Mouse (Mus musculus) forebrain, postnatal 0 days (tissue): Measurements from ENCODE around the gene Dyrk1a. TPM values are rescaled to one million over a fixed set of nuclear protein-coding genes. Genes with fewer than 3 reads are reported as not detected.

Source experiments
- ATAC-seq: fragments of 200-750 bp; cut with Nextera tagmentation; 2 replicates; pipeline ENCODE4 v1.8.0; 2017; ENCODE audit warnings: mild to moderate bottlenecking, moderate library complexity
- DNase-seq: peaks from one replicate; pipeline ENCODE4 v3.0.0-alpha.2; 2015
- H3K27ac ChIP-seq: fragments of 300-500 bp; sonication (generic); 2 replicates; pipeline ENCODE4 v1.5.1; 2014; ENCODE audit warnings: low read depth, mild to moderate bottlenecking, antibody characterized with exemption, low read length, moderate library complexity, mixed read lengths
- H3K27me3 ChIP-seq: fragments of 300-500 bp; sonication (generic); 2 replicates; pipeline ENCODE4 v1.6.1; 2014; ENCODE audit warnings: mild to moderate bottlenecking, low read length, mixed read lengths; ENCODE audit not compliant: insufficient read depth
- H3K36me3 ChIP-seq: fragments of 300-500 bp; sonication (generic); 2 replicates; pipeline ENCODE4 v1.6.1; 2014; ENCODE audit warnings: mild to moderate bottlenecking, moderate library complexity; ENCODE audit not compliant: insufficient read depth
- H3K4me1 ChIP-seq: fragments of 300-500 bp; sonication (generic); 2 replicates; pipeline ENCODE4 v1.6.1; 2014; ENCODE audit warnings: antibody characterized with exemption; ENCODE audit not compliant: insufficient read depth
- H3K4me2 ChIP-seq: fragments of 300-500 bp; sonication (generic); 2 replicates; pipeline ENCODE4 v1.6.1; 2014; ENCODE audit warnings: low read depth, mild to moderate bottlenecking, moderate library complexity
- H3K4me3 ChIP-seq: fragments of 300-500 bp; sonication (generic); 2 replicates; pipeline ENCODE4 v1.5.1; 2014; ENCODE audit warnings: low read depth, low read length, mixed read lengths
- H3K9ac ChIP-seq: fragments of 300-500 bp; sonication (generic); 2 replicates; pipeline ENCODE4 v1.6.1; 2014; ENCODE audit warnings: mild to moderate bottlenecking
- H3K9me3 ChIP-seq: fragments of 300-500 bp; sonication (generic); 2 replicates; pipeline ENCODE4 v1.6.1; 2016; ENCODE audit warnings: low read length
- CTCF ChIP-seq: sonication (generic); IDR thresholded peaks from 2 replicates; pipeline ENCODE4 v1.5.1; 2016; ENCODE audit warnings: antibody characterized with exemption, control low read depth, low read depth
- WGBS: fragments of 180-500 bp; shearing (Covaris S2); extraction: QIAGEN DNeasy Blood & Tissue Kit; methylation state at CpG from one replicate; pipeline ENCODE4 v1.1.7; 2014; 5-methylcytosine and 5-hydroxymethylcytosine counted together
- polyA plus RNA-seq: library from polyadenylated mRNA; unstranded; fragments of >200 nt; fragmentation: Nextera tagmentation; extraction: Ambion mirVana; gene quantifications from 2 replicates; pipeline ENCODE4 v1.2.1, GENCODE M21; 2015
- total RNA-seq: library from RNA; depleted of rRNA; stranded (reverse); fragments of >200 nt; gene quantifications from 2 replicates; pipeline ENCODE4 v1.2.3, GENCODE M21; 2014; rRNA removed

Dyrk1a gene
- 68.8 and 101 TPM in 2 replicates for total RNA-seq
- polyA plus RNA-seq, result 10.5 and 13.5 TPM in 2 replicates

GRCm38 (mm10) chr16:94569229-94570176 lies at the start of gene Dyrk1a:
TSS of gene Dyrk1a (plus strand) at chr16:94570010.
- Histone ChIP-seq H3K4me1 (peaks cover 7% of the 10 kb centered on the region), H3K4me3 (peak within 1 kb of the TSS; percentile 98), H3K9me3 (no peaks in the 10 kb centered on the region), H3K36me3 (no peaks in the 10 kb centered on the region), H3K27ac (peak within 1 kb of the TSS; percentile 100), H3K27me3 (no peaks in the 10 kb centered on the region), H3K4me2 (peak within 1 kb of the TSS; percentile 53), H3K9ac (peak within 1 kb of the TSS; percentile 97)
- DNase-seq, result peak; percentile 100
- 2% methylated on average over 85 of the region's 133 CpGs for WGBS
- peak; percentile 13; the same call in 1 of the 2 replicates for TF ChIP-seq CTCF
- peak; percentile 96 for ATAC-seq

- no peaks in the 10 kb centered on the region for H3K9me3 ChIP-seq
- no peak for ATAC-seq
- WGBS, result 77% methylated on average over 6 of the region's 6 CpGs
- H3K4me2 ChIP-seq, result no peak overlapping the region
- DNase-seq, result no peak
- H3K4me1 ChIP-seq, result peaks cover 15% of the 10 kb centered on the region
- no peaks in the 10 kb centered on the region for H3K36me3 ChIP-seq
- no peak overlapping the region for H3K4me3 ChIP-seq
- no peak for TF ChIP-seq CTCF
- no peak overlapping the region for H3K9ac ChIP-seq
- H3K27me3 ChIP-seq, result no peaks in the 10 kb centered on the region
- no peak overlapping the region for H3K27ac ChIP-seq
Measured at GRCm38 (mm10) chr16:94523594-94524377, 46.0 kb upstream of the Dyrk1a start.

GRCm38 (mm10) chr16:94524691-94525090 lies 45.1 kb upstream of the Dyrk1a start:
- Histone ChIP-seq H3K36me3 (no peaks in the 10 kb centered on the region), H3K27me3 (no peaks in the 10 kb centered on the region), H3K4me1 (peaks cover 15% of the 10 kb centered on the region), H3K9ac (0 out of 2 replicates have a peak overlapping the region, but pooled peaks have one; percentile 72), H3K27ac (no peak overlapping the region), H3K4me2 (no peak overlapping the region), H3K4me3 (no peak overlapping the region), H3K9me3 (no peaks in the 10 kb centered on the region)
- DNase-seq, result no peak
- TF ChIP-seq CTCF, result no peak
- WGBS, result 81% methylated on average over 9 of the region's 9 CpGs
- no peak for ATAC-seq

GRCm38 (mm10) chr16:94525955-94526343 lies 43.9 kb upstream of the Dyrk1a start:
- peak; percentile 69 for DNase-seq
- WGBS, result under 1% methylated on average over 24 of the region's 24 CpGs
- Histone ChIP-seq H3K9ac (peak overlapping the region; percentile 72), H3K27ac (peak overlapping the region; percentile 94), H3K27me3 (no peaks in the 10 kb centered on the region), H3K4me1 (peaks cover 15% of the 10 kb centered on the region), H3K36me3 (no peaks in the 10 kb centered on the region), H3K4me3 (peak overlapping the region; percentile 65), H3K4me2 (peak overlapping the region; percentile 72), H3K9me3 (no peaks in the 10 kb centered on the region)
- peak; percentile 38 for ATAC-seq
- no peak for TF ChIP-seq CTCF

- DNase-seq (peak; percentile 98), ATAC-seq (peak; percentile 92)
- H3K27me3 ChIP-seq, result no peaks in the 10 kb centered on the region
- TF ChIP-seq CTCF, result no peak
- peaks cover 15% of the 10 kb centered on the region for H3K4me1 ChIP-seq
- H3K9me3 ChIP-seq, result no peaks in the 10 kb centered on the region
- H3K4me3 ChIP-seq, result peak within 1 kb of the TSS; percentile 65
- peak within 1 kb of the TSS; percentile 72 for H3K4me2 ChIP-seq
- no peaks in the 10 kb centered on the region for H3K36me3 ChIP-seq
- peak within 1 kb of the TSS; percentile 94 for H3K27ac ChIP-seq
- WGBS, result 2% methylated on average over 93 of the region's 93 CpGs
- H3K9ac ChIP-seq, result peak within 1 kb of the TSS; percentile 72
Measured at GRCm38 (mm10) chr16:94526344-94527151, 43.3 kb upstream of the Dyrk1a start, which contains the start of gene Vps26c. TSS of gene Vps26c (minus strand) at chr16:94526830.

- peaks cover 15% of the 10 kb centered on the region for H3K4me1 ChIP-seq
- no peaks in the 10 kb centered on the region for H3K27me3 ChIP-seq
- peak overlapping the region; percentile 72 for H3K9ac ChIP-seq
- no peak for ATAC-seq
- H3K27ac ChIP-seq, result peak overlapping the region; percentile 94
- peak overlapping the region; percentile 65 for H3K4me3 ChIP-seq
- TF ChIP-seq CTCF, result no peak
- H3K4me2 ChIP-seq, result peak overlapping the region; percentile 72
- no peaks in the 10 kb centered on the region for H3K36me3 ChIP-seq
- peak; percentile 8 for DNase-seq
- no peaks in the 10 kb centered on the region for H3K9me3 ChIP-seq
- 4% methylated on average over 13 of the region's 13 CpGs for WGBS
Measured at GRCm38 (mm10) chr16:94527152-94527534, 42.7 kb upstream of the Dyrk1a start.
